Mouse (Mus musculus): ENCODE results near the gene Acer3. TPM values are rescaled to one million over a fixed set of nuclear protein-coding genes. Genes with fewer than 3 reads are reported as not detected.

The Acer3 gene
- total and polyA plus RNA-seq, 2 experiments from 2014 or later, result 12.1 to 14.1 TPM

DNA sequence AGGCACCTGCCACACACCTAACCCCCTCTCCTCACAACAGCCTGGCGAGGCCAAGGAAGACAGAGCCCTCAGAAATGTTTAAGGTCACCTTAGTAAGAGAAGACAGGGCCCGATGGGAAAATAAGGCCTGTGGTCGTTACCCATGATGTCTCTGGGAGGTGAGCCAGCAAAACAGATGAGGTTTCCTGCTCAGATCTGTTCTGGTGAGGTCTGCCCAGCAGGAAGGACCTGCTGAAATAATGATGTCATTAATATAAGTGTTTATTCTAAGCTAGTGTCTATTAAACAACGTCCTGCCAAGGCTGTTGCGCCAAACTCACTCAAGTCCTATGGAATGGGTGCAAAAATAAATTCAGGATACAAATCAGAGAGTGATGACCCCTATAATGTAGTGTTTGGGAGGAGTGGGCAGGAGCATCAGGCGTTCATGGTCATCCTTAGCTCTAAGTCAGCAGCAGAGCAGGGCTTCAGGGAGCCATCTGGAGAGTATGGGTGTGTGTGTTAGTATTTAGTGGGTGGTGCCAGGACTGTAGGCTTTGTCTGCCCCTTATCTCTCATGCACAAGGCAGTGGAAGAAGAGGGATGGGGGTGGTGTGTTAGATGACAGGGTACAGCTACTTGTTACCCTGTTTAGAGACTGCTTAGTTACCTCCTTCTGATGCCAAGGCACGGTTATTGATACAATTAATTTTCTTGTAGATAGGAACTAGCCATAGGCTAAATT is 8.8 kb upstream of the Acer3 start:
- Histone ChIP-seq H3K27me3 (ENCODE audit: insufficient read depth, low read length) (no peaks in the 10 kb centered on the region), H3K9ac (no peak overlapping the region), H3K4me2 (ENCODE audit: low read depth) (no peak overlapping the region), H3K27ac (ENCODE audit: low read depth, low read length) (no peak overlapping the region), H3K36me3 (ENCODE audit: insufficient read depth) (no peaks in the 10 kb centered on the region), H3K4me1 (ENCODE audit: insufficient read depth) (0 out of 2 replicates have a peak, but pooled peaks cover 5% of the 10 kb centered on the region), H3K9me3 (ENCODE audit: low read length) (no peaks in the 10 kb centered on the region), H3K4me3 (ENCODE audit: low read depth, low read length) (no peak overlapping the region)
- ATAC-seq (no peak), DNase-seq (no peak)
- TF ChIP-seq CTCF (IDR thresholded peaks at IDR 0.05; ENCODE audit: low read depth), result no peak
- WGBS, result 68% methylated on average over 7 of the region's 7 CpGs

GRCm38 (mm10) chr7:98328311-98328710 is 7.3 kb upstream of the Acer3 start:
- 51% methylated on average over 2 of the region's 2 CpGs for WGBS
- ATAC-seq (no peak), DNase-seq (no peak)
- TF ChIP-seq CTCF (IDR thresholded peaks at IDR 0.05; ENCODE audit: low read depth), result no peak
- Histone ChIP-seq H3K27ac (ENCODE audit: low read depth, low read length) (no peak overlapping the region), H3K9me3 (ENCODE audit: low read length) (no peaks in the 10 kb centered on the region), H3K4me1 (ENCODE audit: insufficient read depth) (0 out of 2 replicates have a peak, but pooled peaks cover 9% of the 10 kb centered on the region), H3K4me2 (ENCODE audit: low read depth) (no peak overlapping the region), H3K27me3 (ENCODE audit: insufficient read depth, low read length) (no peaks in the 10 kb centered on the region), H3K9ac (no peak overlapping the region), H3K4me3 (ENCODE audit: low read depth, low read length) (no peak overlapping the region), H3K36me3 (ENCODE audit: insufficient read depth) (no peaks in the 10 kb centered on the region)

- Histone ChIP-seq H3K9me3 (ENCODE audit: low read length) (no peaks in the 10 kb centered on the region), H3K4me3 (ENCODE audit: low read depth, low read length) (no peak overlapping the region), H3K9ac (no peak overlapping the region), H3K4me2 (ENCODE audit: low read depth) (no peak overlapping the region), H3K27ac (ENCODE audit: low read depth, low read length) (no peak overlapping the region), H3K4me1 (ENCODE audit: insufficient read depth) (0 out of 2 replicates have a peak, but pooled peaks cover 5% of the 10 kb centered on the region), H3K27me3 (ENCODE audit: insufficient read depth, low read length) (no peaks in the 10 kb centered on the region), H3K36me3 (ENCODE audit: insufficient read depth) (no peaks in the 10 kb centered on the region)
- TF ChIP-seq CTCF (IDR thresholded peaks at IDR 0.05; ENCODE audit: low read depth), result no peak
- WGBS, result 74% methylated on average over 7 of the region's 7 CpGs
- DNase-seq, result no peak
- ATAC-seq, result no peak
Observed at GRCm38 (mm10) chr7:98326051-98326450, 5.0 kb upstream of the Acer3 start.

DNA sequence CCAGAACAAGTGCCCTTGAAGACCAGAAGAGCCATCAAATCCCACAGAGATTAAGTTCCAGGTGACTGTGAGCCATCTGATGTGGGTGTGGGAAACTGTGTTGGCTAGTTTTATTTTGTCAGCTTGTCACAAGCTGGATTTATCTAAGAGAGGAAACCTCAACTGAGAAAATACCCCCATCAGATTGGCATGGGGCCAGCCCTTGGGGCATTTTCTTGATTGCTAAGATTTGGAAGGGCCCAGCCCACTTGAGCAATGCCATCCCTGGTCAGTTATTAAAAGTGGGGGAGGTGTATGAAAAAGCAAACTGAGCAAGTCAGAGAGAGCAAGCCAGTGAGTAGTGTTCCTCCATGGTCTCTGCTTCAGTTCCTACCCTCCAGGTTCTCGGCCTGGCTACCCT is 3.2 kb upstream of the Acer3 start:
- Histone ChIP-seq H3K27ac (ENCODE audit: low read depth, low read length) (no peak overlapping the region), H3K9ac (no peak overlapping the region), H3K4me2 (ENCODE audit: low read depth) (no peak overlapping the region), H3K4me3 (ENCODE audit: low read depth, low read length) (no peak overlapping the region), H3K27me3 (ENCODE audit: insufficient read depth, low read length) (no peaks in the 10 kb centered on the region), H3K36me3 (ENCODE audit: insufficient read depth) (no peaks in the 10 kb centered on the region), H3K9me3 (ENCODE audit: low read length) (no peaks in the 10 kb centered on the region), H3K4me1 (ENCODE audit: insufficient read depth) (0 out of 2 replicates have a peak, but pooled peaks cover 5% of the 10 kb centered on the region)
- ATAC-seq (no peak), DNase-seq (no peak)
- no peak for TF ChIP-seq CTCF (IDR thresholded peaks at IDR 0.05; ENCODE audit: low read depth)
- WGBS, result 81% methylated on average over 1 of the region's 1 CpGs

GRCm38 (mm10) chr7:98323288-98324019 is 2.4 kb upstream of the Acer3 start:
- TF ChIP-seq CTCF (IDR thresholded peaks at IDR 0.05; ENCODE audit: low read depth), result no peak
- DNase-seq (peak; percentile 67), ATAC-seq (peak; percentile 64)
- Histone ChIP-seq H3K4me2 (ENCODE audit: low read depth) (no peak overlapping the region), H3K27me3 (ENCODE audit: insufficient read depth, low read length) (no peaks in the 10 kb centered on the region), H3K9ac (no peak overlapping the region), H3K4me3 (ENCODE audit: low read depth, low read length) (no peak overlapping the region), H3K36me3 (ENCODE audit: insufficient read depth) (no peaks in the 10 kb centered on the region), H3K4me1 (ENCODE audit: insufficient read depth) (0 out of 2 replicates have a peak, but pooled peaks cover 5% of the 10 kb centered on the region), H3K9me3 (ENCODE audit: low read length) (no peaks in the 10 kb centered on the region), H3K27ac (ENCODE audit: low read depth, low read length) (no peak overlapping the region)
- WGBS, result 27% methylated on average over 5 of the region's 5 CpGs

GRCm38 (mm10) chr7:98322415-98322814 is 1.4 kb upstream of the Acer3 start:
- H3K9ac ChIP-seq, result no peak overlapping the region
- no peak for DNase-seq
- no peak overlapping the region for H3K4me3 ChIP-seq (ENCODE audit: low read depth, low read length)
- 76% methylated on average over 3 of the region's 3 CpGs for WGBS
- no peaks in the 10 kb centered on the region for H3K27me3 ChIP-seq (ENCODE audit: insufficient read depth, low read length)
- H3K27ac ChIP-seq (ENCODE audit: low read depth, low read length), result no peak overlapping the region
- 0 out of 2 replicates have a peak, but pooled peaks cover 5% of the 10 kb centered on the region for H3K4me1 ChIP-seq (ENCODE audit: insufficient read depth)
- no peaks in the 10 kb centered on the region for H3K9me3 ChIP-seq (ENCODE audit: low read length)
- no peak for ATAC-seq
- no peaks in the 10 kb centered on the region for H3K36me3 ChIP-seq (ENCODE audit: insufficient read depth)
- H3K4me2 ChIP-seq (ENCODE audit: low read depth), result no peak overlapping the region
- no peak for TF ChIP-seq CTCF (IDR thresholded peaks at IDR 0.05; ENCODE audit: low read depth)

DNA sequence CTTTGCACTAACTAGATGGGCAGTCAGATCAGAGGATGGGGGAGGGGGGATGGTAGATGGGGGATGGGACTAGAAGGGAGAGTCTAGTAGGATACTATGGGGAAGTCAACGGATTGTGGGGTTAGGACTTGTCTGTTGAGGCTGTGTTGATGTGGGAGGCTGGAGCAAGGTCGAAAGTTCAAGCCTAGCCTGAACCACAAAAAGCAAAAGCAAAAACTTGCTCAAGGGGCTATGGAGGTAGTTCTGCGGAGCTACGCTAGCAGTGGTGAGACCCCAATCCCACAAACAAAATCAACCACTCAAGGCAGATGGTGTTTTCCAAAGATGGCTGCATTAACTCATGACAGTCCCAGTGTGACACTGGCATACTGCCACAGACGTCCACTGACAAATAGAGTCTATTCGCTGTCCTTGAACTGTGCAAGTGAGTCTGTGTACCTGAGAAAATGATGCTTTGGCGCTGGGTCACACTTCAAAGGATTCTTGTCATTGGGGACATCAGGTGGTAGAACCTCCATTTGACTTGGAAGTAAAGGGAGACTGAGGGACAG is 927 bp downstream of the Acer3 start:
- Histone ChIP-seq H3K27me3 (ENCODE audit: insufficient read depth, low read length) (no peaks in the 10 kb centered on the region), H3K9me3 (ENCODE audit: low read length) (no peaks in the 10 kb centered on the region), H3K9ac (no peak overlapping the region), H3K27ac (ENCODE audit: low read depth, low read length) (no peak overlapping the region), H3K4me2 (ENCODE audit: low read depth) (no peak overlapping the region), H3K36me3 (ENCODE audit: insufficient read depth) (no peaks in the 10 kb centered on the region), H3K4me1 (ENCODE audit: insufficient read depth) (0 out of 2 replicates have a peak, but pooled peaks cover 5% of the 10 kb centered on the region), H3K4me3 (ENCODE audit: low read depth, low read length) (no peak overlapping the region)
- TF ChIP-seq CTCF (IDR thresholded peaks at IDR 0.05; ENCODE audit: low read depth), result no peak
- ATAC-seq, result no peak
- DNase-seq, result no peak
- WGBS, result 80% methylated on average over 7 of the region's 7 CpGs

Data from forebrain, postnatal 0 days (tissue).